Mouse (Mus musculus): ENCODE measurements around the gene Gm21988.

The Gm21988 gene

DNA sequence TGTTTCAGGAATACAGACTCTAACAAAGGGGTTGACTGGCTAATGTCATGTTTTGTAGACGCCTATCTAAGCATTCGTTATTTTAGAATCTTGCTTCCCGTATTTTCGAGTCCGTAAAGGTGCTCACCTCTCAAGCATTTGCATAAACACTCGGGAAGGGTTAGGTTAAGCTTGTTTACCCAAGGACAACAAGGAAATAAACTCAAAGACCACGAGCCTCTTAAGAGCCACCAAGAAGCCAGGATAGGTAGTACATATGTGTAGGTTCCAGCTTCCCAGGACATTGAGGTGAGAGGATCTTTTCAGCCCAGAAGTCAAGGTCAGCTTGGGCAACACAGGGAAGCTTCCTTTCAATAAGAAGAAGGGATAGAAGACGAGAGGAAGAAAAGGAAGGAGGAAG is 40.5 kb downstream of the Gm21988 start:
- Histone ChIP-seq H3K36me3 (ENCODE audit: insufficient read depth, low read length) (no peaks in the 10 kb centered on the region), H3K4me3 (replicated peaks; ENCODE audit: low read length) (no peak overlapping the region), H3K4me1 (replicated peaks; ENCODE audit: low read depth, low read length) (peaks cover 17% of the 10 kb centered on the region), H3K9me3 (ENCODE audit: low read length) (no peaks in the 10 kb centered on the region; the same call in 1 of the 2 replicates), H3K27me3 (ENCODE audit: insufficient read depth, low read length) (no peaks in the 10 kb centered on the region)
- TF ChIP-seq CTCF (conservative IDR thresholded peaks at IDR 0.05; ENCODE audit: low read length) (no peak), NANOG (IDR thresholded peaks at IDR 0.05; ENCODE audit: borderline replicate concordance, low read length) (no peak)

DNA sequence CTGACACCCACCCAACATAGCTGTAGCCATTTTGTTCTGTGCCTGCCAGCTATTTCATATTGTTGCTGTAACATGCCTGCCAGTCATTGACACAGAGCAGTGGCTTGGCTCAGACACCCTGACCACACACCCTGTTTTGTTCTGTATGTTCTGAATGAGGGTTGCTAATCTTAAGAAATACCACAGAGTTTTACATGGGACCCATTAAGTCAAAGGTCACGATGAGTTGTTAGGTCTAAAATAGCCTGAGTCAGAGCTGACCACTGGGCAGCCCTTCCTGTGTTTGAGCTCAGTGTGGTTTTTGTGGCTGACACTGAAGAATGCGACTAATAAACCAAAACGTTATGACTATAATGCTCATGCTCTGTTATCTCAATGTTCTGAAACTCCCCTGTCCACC is 41.3 kb downstream of the Gm21988 start:
- H3K4me1 ChIP-seq (replicated peaks; ENCODE audit: low read depth, low read length) = peaks cover 17% of the 10 kb centered on the region
- TF ChIP-seq POU5F1 (IDR thresholded peaks at IDR 0.05; ENCODE audit: borderline replicate concordance, low read length) (no peak), CTCF (conservative IDR thresholded peaks at IDR 0.05; ENCODE audit: low read length) (no peak), NANOG (IDR thresholded peaks at IDR 0.05; ENCODE audit: borderline replicate concordance, low read length) (no peak)
- H3K4me3 ChIP-seq (replicated peaks; ENCODE audit: low read length) = no peak overlapping the region
- no peaks in the 10 kb centered on the region for H3K27me3 ChIP-seq (ENCODE audit: insufficient read depth, low read length)
- no peaks in the 10 kb centered on the region for H3K36me3 ChIP-seq (ENCODE audit: insufficient read depth, low read length)
- no peaks in the 10 kb centered on the region; the same call in 1 of the 2 replicates for H3K9me3 ChIP-seq (ENCODE audit: low read length)

- H3K4me3 ChIP-seq (replicated peaks; ENCODE audit: low read length) = no peak overlapping the region
- H3K36me3 ChIP-seq (ENCODE audit: insufficient read depth, low read length) = no peaks in the 10 kb centered on the region
- H3K4me1 ChIP-seq (replicated peaks; ENCODE audit: low read depth, low read length) = peaks cover 14% of the 10 kb centered on the region
- H3K9me3 ChIP-seq (ENCODE audit: low read length) = no peaks in the 10 kb centered on the region; the same call in 1 of the 2 replicates
- no peak for TF ChIP-seq POU5F1 (IDR thresholded peaks at IDR 0.05; ENCODE audit: borderline replicate concordance, low read length)
- no peak for TF ChIP-seq NANOG (IDR thresholded peaks at IDR 0.05; ENCODE audit: borderline replicate concordance, low read length)
- no peak for TF ChIP-seq CTCF (conservative IDR thresholded peaks at IDR 0.05; ENCODE audit: low read length)
- no peaks in the 10 kb centered on the region for H3K27me3 ChIP-seq (ENCODE audit: insufficient read depth, low read length)
Measured at GRCm38 (mm10) chr11:70193354-70194285, 46.0 kb downstream of the Gm21988 start.

DNA sequence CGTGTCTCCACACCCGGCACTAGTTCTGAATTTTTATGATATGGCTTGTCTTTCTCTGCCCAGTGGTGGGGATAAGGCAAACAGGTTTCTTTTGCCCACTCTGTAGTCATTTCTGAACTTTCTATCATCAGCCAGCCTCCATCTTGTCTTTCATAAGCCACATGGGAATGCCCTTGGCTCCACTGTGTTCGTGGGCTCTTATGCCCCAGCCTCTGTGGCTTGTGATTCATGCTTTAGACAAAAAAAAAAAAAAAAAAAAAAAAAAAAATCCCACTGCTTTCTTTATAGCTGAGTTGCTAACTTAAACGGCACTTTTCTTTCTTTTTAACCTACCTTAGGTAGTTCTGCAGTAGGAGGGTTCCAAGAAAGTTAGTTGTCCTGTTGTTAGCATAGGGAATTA is 47.5 kb downstream of the Gm21988 start:
- no peaks in the 10 kb centered on the region; the same call in 1 of the 2 replicates for H3K9me3 ChIP-seq (ENCODE audit: low read length)
- no peak overlapping the region for H3K4me3 ChIP-seq (replicated peaks; ENCODE audit: low read length)
- peaks cover 10% of the 10 kb centered on the region for H3K4me1 ChIP-seq (replicated peaks; ENCODE audit: low read depth, low read length)
- H3K27me3 ChIP-seq (ENCODE audit: insufficient read depth, low read length) = no peaks in the 10 kb centered on the region
- H3K36me3 ChIP-seq (ENCODE audit: insufficient read depth, low read length) = no peaks in the 10 kb centered on the region
- TF ChIP-seq CTCF (conservative IDR thresholded peaks at IDR 0.05; ENCODE audit: low read length) = no peak
- TF ChIP-seq NANOG (IDR thresholded peaks at IDR 0.05; ENCODE audit: borderline replicate concordance, low read length) = no peak
- TF ChIP-seq POU5F1 (IDR thresholded peaks at IDR 0.05; ENCODE audit: borderline replicate concordance, low read length) = no peak

- Histone ChIP-seq H3K9me3 (ENCODE audit: low read length) (no peaks in the 10 kb centered on the region; the same call in 1 of the 2 replicates), H3K27me3 (ENCODE audit: insufficient read depth, low read length) (no peaks in the 10 kb centered on the region), H3K4me1 (replicated peaks; ENCODE audit: low read depth, low read length) (peaks cover 10% of the 10 kb centered on the region), H3K36me3 (ENCODE audit: insufficient read depth, low read length) (no peaks in the 10 kb centered on the region), H3K4me3 (replicated peaks; ENCODE audit: low read length) (no peak overlapping the region)
- TF ChIP-seq CTCF (conservative IDR thresholded peaks at IDR 0.05; ENCODE audit: low read length) = no peak
- no peak for TF ChIP-seq NANOG (IDR thresholded peaks at IDR 0.05; ENCODE audit: borderline replicate concordance, low read length)
- TF ChIP-seq POU5F1 (IDR thresholded peaks at IDR 0.05; ENCODE audit: borderline replicate concordance, low read length) = no peak
Measured at GRCm38 (mm10) chr11:70191188-70191587, 48.4 kb downstream of the Gm21988 start.

DNA sequence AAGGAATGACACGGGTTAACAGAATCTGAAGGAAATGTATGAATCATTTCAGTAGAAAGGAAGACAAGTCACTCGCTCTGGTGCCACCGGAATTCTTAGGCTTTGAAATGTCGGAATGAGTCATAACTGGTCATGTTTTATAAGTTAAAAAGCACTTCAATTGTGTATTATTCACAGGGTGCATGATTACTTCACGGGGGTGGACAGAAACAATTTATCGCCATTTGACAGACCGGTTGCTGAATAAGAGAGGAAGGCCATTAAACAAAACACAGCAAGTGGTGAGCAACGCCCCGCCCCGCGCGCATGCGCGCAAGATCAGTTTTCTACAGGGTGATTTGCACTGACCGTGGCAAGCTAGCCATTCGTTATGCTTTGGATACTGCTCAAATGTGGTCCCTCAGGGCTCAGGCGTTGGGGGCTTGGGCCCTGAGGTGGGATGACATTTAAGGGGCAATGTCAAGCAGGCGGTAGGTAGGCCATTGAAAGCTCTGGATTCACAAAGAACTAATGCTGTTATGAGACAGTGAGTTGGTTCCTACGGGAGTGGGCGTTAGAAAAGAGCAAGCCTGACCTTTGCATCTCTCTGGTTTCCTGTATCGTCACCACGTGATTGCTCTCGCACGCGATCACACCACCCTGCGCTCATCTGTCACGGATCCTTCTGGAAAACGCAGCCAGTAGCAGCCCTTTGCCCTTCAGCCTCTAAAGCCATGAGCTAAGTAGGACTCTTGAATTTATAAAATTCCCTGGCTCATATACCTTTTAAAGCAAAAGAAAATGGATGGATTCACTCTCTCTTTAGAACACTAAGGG is 50.1 kb downstream of the Gm21988 start:
- Histone ChIP-seq H3K4me3 (replicated peaks; ENCODE audit: low read length) (no peak overlapping the region), H3K9me3 (ENCODE audit: low read length) (no peaks in the 10 kb centered on the region), H3K27me3 (ENCODE audit: insufficient read depth, low read length) (no peaks in the 10 kb centered on the region), H3K4me1 (replicated peaks; ENCODE audit: low read depth, low read length) (peaks cover 10% of the 10 kb centered on the region), H3K36me3 (ENCODE audit: insufficient read depth, low read length) (no peaks in the 10 kb centered on the region)
- TF ChIP-seq POU5F1 (IDR thresholded peaks at IDR 0.05; ENCODE audit: borderline replicate concordance, low read length) = no peak
- no peak for TF ChIP-seq CTCF (conservative IDR thresholded peaks at IDR 0.05; ENCODE audit: low read length)
- no peak for TF ChIP-seq NANOG (IDR thresholded peaks at IDR 0.05; ENCODE audit: borderline replicate concordance, low read length)

All from E14TG2a.4 (cell line).